Comparison of ENCODE assay signal across 11 mouse cellular contexts in genomic region chr5:35770891-35771663, GRCm38 (mm10). TPM values are rescaled to one million over a fixed set of nuclear protein-coding genes. Genes with fewer than 3 reads are reported as not detected.
DNase-seq lines count a peak whose midpoint lies in the region; ATAC-seq and TF ChIP-seq lines count a peak whose summit lies in the region.
"Had no signal": no experiment of that assay in that cellular context is flagged by ENCODE, and none has a peak within 500 bp of the region (broad histone marks: within the 10 kb centered on the region; RNA-seq: fewer than 3 reads in every experiment).

No protein-coding gene starts in this region.

- H3K4me2 ChIP-seq in neural tube, embryonic 15.5 days, result no peak overlapping the region

- DNase-seq in frontal cortex, postnatal 25 days (ENCODE audit: low spot score in 2 of 2), result no peak
- DNase-seq in ES-E14 (ENCODE audit: low read depth, low spot score), result peak; percentile 74
- DNase-seq in heart, adult 18-20 months, result peak; percentile 71 to 75
- DNase-seq in large intestine, adult 2 months (ENCODE audit: low read depth, low spot score), result peak; percentile 61
- DNase-seq in urinary bladder, postnatal 10 days (ENCODE audit: low spot score), result no peak
- no peak for DNase-seq in kidney, postnatal 25 days
- DNase-seq: kidney, adult 9 months had no signal

- peak overlapping the region; percentile 66 for H3K27ac ChIP-seq in ES-E14 (ENCODE audit: insufficient read depth, low read depth, low read length, poor library complexity, severe bottlenecking)
- H3K27ac ChIP-seq in neural tube, embryonic 15.5 days (replicated peaks), result no peak overlapping the region
- H3K27ac ChIP-seq: liver, embryonic 14.5 days had no signal

- peak; percentile 48; the same call in 1 of the 2 replicates for ATAC-seq in frontal cortex, adult (ENCODE audit: low TSS enrichment)
- no peak for ATAC-seq in neural tube, embryonic 15.5 days (ENCODE audit: low FRiP score)

- H3K36me3 ChIP-seq in ES-E14 (ENCODE audit: control insufficient read depth, insufficient read depth, low read length, poor library complexity, severe bottlenecking), result no peaks in the 10 kb centered on the region
- H3K36me3 ChIP-seq in neural tube, embryonic 15.5 days, result no peaks in the 10 kb centered on the region

- no peak overlapping the region; the same call in 1 of the 2 replicates for H3K9ac ChIP-seq in ES-E14 (ENCODE audit: insufficient read depth, low read depth, low read length, poor library complexity, severe bottlenecking)
- no peak overlapping the region for H3K9ac ChIP-seq in neural tube, embryonic 15.5 days (replicated peaks)
- H3K9ac ChIP-seq: liver, embryonic 14.5 days had no signal

- H3K4me1 ChIP-seq in ES-E14 (ENCODE audit: control insufficient read depth in 2 of 2, insufficient read depth in 2 of 2, low read length in 2 of 2, poor library complexity in 1 of 2), result peaks cover 20 to 45% of the 10 kb centered on the region in 2 experiments
- H3K4me1 ChIP-seq in neural tube, embryonic 15.5 days, result peaks cover 30% of the 10 kb centered on the region

- no peaks in the 10 kb centered on the region for H3K9me3 ChIP-seq in ES-E14 (ENCODE audit: control insufficient read depth, insufficient read depth, low read depth, low read length)
- H3K9me3 ChIP-seq in neural tube, embryonic 15.5 days (replicated peaks), result no peaks in the 10 kb centered on the region

- WGBS in large intestine, adult 2 months, result 12% methylated on average over 14 of the region's 14 CpGs
- WGBS in neural tube, embryonic 15.5 days, result 52% methylated on average over 14 of the region's 14 CpGs

- peaks cover 4% of the 10 kb centered on the region; the same call in 1 of the 2 replicates for H3K27me3 ChIP-seq in neural tube, embryonic 15.5 days (replicated peaks)

- in situ Hi-C loops in ES-E14 (cut with MboI; ENCODE audit: low sequenced_read_pairs in 2 of 2, unreplicated experiment in 2 of 2), result no loop called here

- H3K4me3 ChIP-seq in ES-E14 (ENCODE audit: insufficient read depth in 1 of 2, low read depth in 1 of 2, low read length in 2 of 2, poor library complexity in 1 of 2, severe bottlenecking in 1 of 2), result peak overlapping the region; percentile 2 to 42; a peak in 2 of 4 replicates
- no peak overlapping the region for H3K4me3 ChIP-seq in neural tube, embryonic 15.5 days (replicated peaks)
- H3K4me3 ChIP-seq: erythroblast, embryonic 14.5 days had no signal

TF ChIP-seq in ES-E14, 5 proteins besides CTCF, POLR2A, EP300 and RAD21:
- TF ChIP-seq MAFK (IDR thresholded peaks at IDR 0.05; ENCODE audit: insufficient read depth, low read depth, low read length) (no peak), HCFC1 (IDR thresholded peaks at IDR 0.05; ENCODE audit: borderline replicate concordance, insufficient read depth, low read length) (no peak), CHD2 (IDR thresholded peaks at IDR 0.05; ENCODE audit: low read depth, low read length) (no peak), ZNF384 (IDR thresholded peaks at IDR 0.05; ENCODE audit: low read depth, low read length) (no peak), ZC3H11A (IDR thresholded peaks at IDR 0.05; ENCODE audit: borderline replicate concordance, low read depth, low read length) (no peak)

RNA-seq across cellular contexts. Expression of gene Ablim2, which starts 13.4 kb away (rescaled TPM):
- total RNA-seq in ES-E14 (2012; rRNA removed), result 0.95 and 1.6 TPM in 2 replicates
- 10 to 100 TPM; 21.4 to 24.4 TPM for total RNA-seq in heart, adult 18-20 months (2021)
- 6.9 and 7.0 TPM in 2 replicates for polyA plus RNA-seq in large intestine, adult 2 months (2012; rRNA removed)
- 29.5 and 31.8 TPM in 2 replicates for polyA plus RNA-seq in neural tube, embryonic 15.5 days (2015; fragmentation: Nextera tagmentation; extraction: Ambion mirVana)
- polyA plus RNA-seq: erythroblast, embryonic 14.5 days had no signal

RNA-seq across cellular contexts. Expression of gene Sh3tc1, which starts 31.3 kb away (rescaled TPM):
- 5.1 and 5.9 TPM in 2 replicates for total RNA-seq in ES-E14 (2012; rRNA removed)
- 10 to 100 TPM in 1 of 2 experiments, 1 to 10 TPM in 1; 8.2 to 10.3 TPM for total RNA-seq in heart, adult 18-20 months (2021)
- 6.7 and 6.8 TPM in 2 replicates for polyA plus RNA-seq in large intestine, adult 2 months (2012; rRNA removed)
- 3.6 and 4.1 TPM in 2 replicates for polyA plus RNA-seq in neural tube, embryonic 15.5 days (2015; fragmentation: Nextera tagmentation; extraction: Ambion mirVana)

Comparison
In these comparisons a context has a peak if more than half of its experiments do, and no peak if none do; other contexts are left out.
1. DNase-seq: peak in ES-E14 (single experiment), heart, adult 18-20 months (2 of 2) and large intestine, adult 2 months (single experiment); none in frontal cortex, postnatal 25 days (0 of 2), urinary bladder, postnatal 10 days (single experiment) and kidney, postnatal 25 days (0 of 2).